Mouse (Mus musculus): ENCODE data around the gene Tcl1b3.

Gene Tcl1b3

GRCm38 (mm10) chr12:105224621-105225320 is 33.9 kb downstream of the Tcl1b3 start:
- no peak for DNase-seq (ENCODE audit: low read depth, low spot score)

GRCm38 (mm10) chr12:105234362-105234761 is 43.5 kb downstream of the Tcl1b3 start:
- no peak for DNase-seq (ENCODE audit: low read depth, low spot score)

DNA sequence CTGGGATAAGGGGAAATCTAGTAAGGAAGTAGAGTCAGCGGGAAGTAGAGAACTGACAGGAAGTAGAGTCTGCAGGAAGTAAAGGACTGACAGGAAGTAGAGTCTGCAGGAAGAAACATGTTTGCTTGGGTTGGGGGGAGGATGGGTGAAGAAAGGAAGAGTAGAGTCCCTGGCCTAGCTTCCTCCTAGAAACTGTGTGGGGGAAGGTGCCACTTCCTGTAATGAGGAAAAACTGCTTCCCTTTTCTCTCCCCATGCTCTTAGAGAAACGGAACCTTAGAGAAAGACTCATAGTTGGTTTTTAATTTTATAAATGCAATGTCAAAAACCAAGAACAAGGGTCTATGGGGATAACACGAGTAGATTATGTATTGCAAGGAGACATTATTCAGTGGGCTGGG is 44.2 kb downstream of the Tcl1b3 start:
- DNase-seq (ENCODE audit: low read depth, low spot score) = peak; percentile 5

DNA sequence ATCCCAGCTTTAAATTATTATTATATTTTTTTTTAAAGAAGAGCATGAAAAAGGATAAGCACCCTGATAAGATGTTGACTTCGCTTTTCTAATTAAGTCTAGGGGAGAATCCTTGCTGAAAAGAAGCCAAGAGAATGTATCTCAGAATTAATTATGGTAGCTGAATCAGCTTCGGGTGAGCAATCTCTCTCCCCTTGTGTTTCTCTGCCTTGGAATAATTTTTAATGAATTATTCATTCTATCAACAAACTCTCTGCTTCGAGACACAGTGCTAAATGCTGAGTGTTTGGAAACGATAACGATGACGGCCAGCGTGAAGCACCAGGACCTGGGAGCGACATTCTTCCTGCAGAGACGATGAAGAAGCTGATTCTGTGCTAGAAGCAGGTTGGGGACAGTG is 48.2 kb downstream of the Tcl1b3 start:
- DNase-seq (ENCODE audit: low read depth, low spot score) = no peak

Measured in A20 (cell line).